Mouse (Mus musculus): ENCODE results near the gene Pwwp2b.

GRCm38 (mm10) chr7:139226416-139226815 lies 21.9 kb upstream of the Pwwp2b start:
- TF ChIP-seq CTCF (IDR thresholded peaks at IDR 0.05; ENCODE audit: low read depth, low read length), result no peak
- TF ChIP-seq POLR2A (IDR thresholded peaks at IDR 0.05; ENCODE audit: insufficient read depth, low read length), result no peak

Data from ES-Bruce4 (cell line).